Mouse (Mus musculus) kidney, embryonic 15.5 days (tissue): ENCODE data around the gene 1700001O22Rik. TPM values are rescaled to one million over a fixed set of nuclear protein-coding genes. Genes with fewer than 3 reads are reported as not detected.

Source experiments
- ATAC-seq: fragments of 200-750 bp; cut with Nextera tagmentation; replicated peaks from 2 replicates; pipeline ENCODE4 v1.8.0; 2017; ENCODE audit warnings: moderate TSS enrichment; ENCODE audit not compliant: low FRiP score
- H3K27ac ChIP-seq: fragments of 300-500 bp; sonication (generic); 2 replicates; pipeline ENCODE4 v1.5.1; 2015; ENCODE audit warnings: mild to moderate bottlenecking, inconsistent platforms
- H3K27me3 ChIP-seq: fragments of 300-500 bp; sonication (generic); 2 replicates; pipeline ENCODE4 v1.6.1; 2015; ENCODE audit warnings: inconsistent platforms
- H3K36me3 ChIP-seq: fragments of 300-500 bp; sonication (generic); 2 replicates; pipeline ENCODE4 v1.6.1; 2015; ENCODE audit warnings: inconsistent platforms
- H3K4me1 ChIP-seq: fragments of 300-500 bp; sonication (generic); 2 replicates; pipeline ENCODE4 v1.6.1; 2015; ENCODE audit warnings: inconsistent platforms
- H3K4me2 ChIP-seq: fragments of 300-500 bp; sonication (generic); 2 replicates; pipeline ENCODE4 v1.6.1; 2015; ENCODE audit warnings: moderate library complexity, mild to moderate bottlenecking, inconsistent platforms
- H3K4me3 ChIP-seq: fragments of 300-500 bp; sonication (generic); replicated peaks from 2 replicates; pipeline ENCODE4 v1.5.1; 2015; ENCODE audit warnings: mild to moderate bottlenecking, inconsistent platforms
- H3K9ac ChIP-seq: fragments of 300-500 bp; sonication (generic); 2 replicates; pipeline ENCODE4 v1.6.1; 2015; ENCODE audit warnings: mild to moderate bottlenecking, inconsistent platforms
- H3K9me3 ChIP-seq: fragments of 300-500 bp; sonication (generic); replicated peaks from 2 replicates; pipeline ENCODE4 v1.6.1; 2016; ENCODE audit warnings: inconsistent platforms
- WGBS: fragments of 180-500 bp; shearing (Covaris S2); methylation state at CpG from one replicate; pipeline ENCODE4 v1.1.7; 2015; ENCODE audit warnings: mixed read lengths; 5-methylcytosine and 5-hydroxymethylcytosine counted together
- polyA plus RNA-seq: library from polyadenylated mRNA; unstranded; fragments of >200 nt; fragmentation: Nextera tagmentation; extraction: Ambion mirVana; gene quantifications from 2 replicates; pipeline ENCODE4 v1.2.1, GENCODE M21; 2015

Gene 1700001O22Rik
- polyA plus RNA-seq, 1 experiment from 2014 or later, result 3.5 TPM

- Histone ChIP-seq H3K27ac (peak overlapping the region; percentile 82), H3K36me3 (no peaks in the 10 kb centered on the region), H3K9ac (peak overlapping the region; percentile 36; the same call in 1 of the 2 replicates)
Measured at GRCm38 (mm10) chr2:30794179-30795108, 9.0 kb downstream of the 1700001O22Rik start.

GRCm38 (mm10) chr2:30792061-30792460 is 11.4 kb downstream of the 1700001O22Rik start:
- no peak for ATAC-seq
- no peak overlapping the region for H3K4me2 ChIP-seq
- no peaks in the 10 kb centered on the region for H3K9me3 ChIP-seq
- H3K36me3 ChIP-seq, result no peaks in the 10 kb centered on the region
- no peak overlapping the region for H3K27ac ChIP-seq
- peaks cover 48% of the 10 kb centered on the region for H3K4me1 ChIP-seq
- no peak overlapping the region for H3K9ac ChIP-seq
- no peaks in the 10 kb centered on the region for H3K27me3 ChIP-seq
- no peak overlapping the region for H3K4me3 ChIP-seq
- 90% methylated on average over 7 of the region's 7 CpGs for WGBS

More at GRCm38 (mm10) chr2:30794179-30795108, 9.0 kb downstream of the 1700001O22Rik start:
- Histone ChIP-seq H3K4me3 (peak overlapping the region; percentile 43), H3K9me3 (no peaks in the 10 kb centered on the region), H3K27me3 (no peaks in the 10 kb centered on the region), H3K4me1 (peaks cover 42% of the 10 kb centered on the region), H3K4me2 (peak overlapping the region; percentile 75)
- 7% methylated on average over 48 of the region's 48 CpGs for WGBS
- peak; percentile 80 for ATAC-seq

- Histone ChIP-seq H3K36me3 (no peaks in the 10 kb centered on the region), H3K4me2 (no peak overlapping the region), H3K4me1 (peaks cover 64% of the 10 kb centered on the region), H3K4me3 (no peak overlapping the region), H3K27me3 (no peaks in the 10 kb centered on the region), H3K9me3 (no peaks in the 10 kb centered on the region), H3K27ac (peak overlapping the region; percentile 97), H3K9ac (no peak overlapping the region)
- ATAC-seq, result no peak
- 58% methylated on average over 4 of the region's 4 CpGs for WGBS
Measured at GRCm38 (mm10) chr2:30787466-30787865, 16.0 kb downstream of the 1700001O22Rik start.

GRCm38 (mm10) chr2:30784078-30784994 is 19.1 kb downstream of the 1700001O22Rik start:
- Histone ChIP-seq H3K27ac (peak overlapping the region; percentile 97), H3K4me2 (peak overlapping the region; percentile 61), H3K9ac (peak overlapping the region; percentile 45), H3K4me1 (peaks cover 72% of the 10 kb centered on the region), H3K9me3 (no peaks in the 10 kb centered on the region), H3K27me3 (no peaks in the 10 kb centered on the region), H3K36me3 (no peaks in the 10 kb centered on the region), H3K4me3 (peak overlapping the region; percentile 37)
- peak; percentile 86 for ATAC-seq
- 5% methylated on average over 40 of the region's 40 CpGs for WGBS

GRCm38 (mm10) chr2:30783346-30783745 is 20.1 kb downstream of the 1700001O22Rik start:
- H3K27ac ChIP-seq, result peak overlapping the region; percentile 97
- H3K4me3 ChIP-seq, result peak overlapping the region; percentile 37; the same call in 1 of the 2 replicates
- no peaks in the 10 kb centered on the region for H3K9me3 ChIP-seq
- ATAC-seq, result no peak
- no peaks in the 10 kb centered on the region for H3K27me3 ChIP-seq
- H3K4me2 ChIP-seq, result peak overlapping the region; percentile 61
- peak overlapping the region; percentile 29; the same call in 1 of the 2 replicates for H3K9ac ChIP-seq
- under 1% methylated on average over 8 of the region's 13 CpGs for WGBS
- H3K4me1 ChIP-seq, result peaks cover 80% of the 10 kb centered on the region
- H3K36me3 ChIP-seq, result no peaks in the 10 kb centered on the region

GRCm38 (mm10) chr2:30782312-30783290 is 20.9 kb downstream of the 1700001O22Rik start:
- H3K27ac ChIP-seq, result peak overlapping the region; percentile 97
- no peak overlapping the region; the same call in 1 of the 2 replicates for H3K4me3 ChIP-seq
- peak overlapping the region; percentile 29; the same call in 1 of the 2 replicates for H3K9ac ChIP-seq
- no peaks in the 10 kb centered on the region for H3K36me3 ChIP-seq
- H3K27me3 ChIP-seq, result no peaks in the 10 kb centered on the region
- H3K4me2 ChIP-seq, result peak overlapping the region; percentile 61
- peaks cover 84% of the 10 kb centered on the region for H3K4me1 ChIP-seq
- ATAC-seq, result no peak
- WGBS, result 77% methylated on average over 8 of the region's 8 CpGs
- H3K9me3 ChIP-seq, result no peaks in the 10 kb centered on the region

GRCm38 (mm10) chr2:30779241-30779640 is 24.2 kb downstream of the 1700001O22Rik start:
- H3K4me2 ChIP-seq, result no peak overlapping the region
- H3K9me3 ChIP-seq, result no peaks in the 10 kb centered on the region
- no peaks in the 10 kb centered on the region for H3K36me3 ChIP-seq
- peak; percentile 74 for ATAC-seq
- peak overlapping the region; percentile 80 for H3K27ac ChIP-seq
- H3K9ac ChIP-seq, result no peak overlapping the region
- no peak overlapping the region for H3K4me3 ChIP-seq
- peaks cover 58% of the 10 kb centered on the region for H3K4me1 ChIP-seq
- 6% methylated on average over 5 of the region's 5 CpGs for WGBS
- no peaks in the 10 kb centered on the region for H3K27me3 ChIP-seq

- Histone ChIP-seq H3K4me2 (no peak overlapping the region), H3K36me3 (no peaks in the 10 kb centered on the region), H3K27me3 (no peaks in the 10 kb centered on the region), H3K4me1 (peaks cover 56% of the 10 kb centered on the region), H3K9ac (no peak overlapping the region), H3K9me3 (no peaks in the 10 kb centered on the region), H3K4me3 (no peak overlapping the region), H3K27ac (peak overlapping the region; percentile 80)
- WGBS, result 77% methylated on average over 4 of the region's 4 CpGs
- no peak for ATAC-seq
Measured at GRCm38 (mm10) chr2:30778235-30778634, 25.2 kb downstream of the 1700001O22Rik start.

- no peak overlapping the region for H3K9ac ChIP-seq
- H3K27me3 ChIP-seq, result no peaks in the 10 kb centered on the region
- no peaks in the 10 kb centered on the region for H3K36me3 ChIP-seq
- peaks cover 58% of the 10 kb centered on the region for H3K4me1 ChIP-seq
- H3K9me3 ChIP-seq, result no peaks in the 10 kb centered on the region
- H3K4me2 ChIP-seq, result no peak overlapping the region
- WGBS, result 66% methylated on average over 3 of the region's 3 CpGs
- ATAC-seq, result no peak
- no peak overlapping the region for H3K27ac ChIP-seq
- H3K4me3 ChIP-seq, result no peak overlapping the region
Measured at GRCm38 (mm10) chr2:30777266-30777665, 26.2 kb downstream of the 1700001O22Rik start.

- Histone ChIP-seq H3K4me3 (no peak overlapping the region), H3K36me3 (no peaks in the 10 kb centered on the region), H3K9ac (no peak overlapping the region), H3K9me3 (no peaks in the 10 kb centered on the region), H3K4me1 (peaks cover 69% of the 10 kb centered on the region), H3K27ac (no peak overlapping the region), H3K27me3 (no peaks in the 10 kb centered on the region), H3K4me2 (no peak overlapping the region)
- WGBS, result 60% methylated on average over 3 of the region's 3 CpGs
- no peak for ATAC-seq
Measured at GRCm38 (mm10) chr2:30775955-30776354, 27.5 kb downstream of the 1700001O22Rik start.
